Mouse (Mus musculus) frontal cortex, postnatal 10 days (tissue): ENCODE measurements at regions not wholly inside any gene's neighbourhood (a gene's known extent, or its start where the extent isn't known, plus 50 kb on each side); places are given as distances from the start of the nearest gene placed in this dataset.

Source experiments
- DNase-seq, 2 experiments: peaks; one replicate each; pipeline ENCODE4 v3.0.0; 2022; ENCODE audit warnings: low spot score in 2 of 2, mixed read lengths in 1 of 2

- DNase-seq: no peak
Observed at GRCm38 (mm10) chr16:25087741-25088648, 198.6 kb upstream of the Tprg start.

GRCm38 (mm10) chr16:25088649-25089019 lies 198.0 kb upstream of the Tprg start:
- DNase-seq: no peak

- DNase-seq: no peak
Observed at GRCm38 (mm10) chr16:25104165-25104564, 182.5 kb upstream of the Tprg start.

DNA sequence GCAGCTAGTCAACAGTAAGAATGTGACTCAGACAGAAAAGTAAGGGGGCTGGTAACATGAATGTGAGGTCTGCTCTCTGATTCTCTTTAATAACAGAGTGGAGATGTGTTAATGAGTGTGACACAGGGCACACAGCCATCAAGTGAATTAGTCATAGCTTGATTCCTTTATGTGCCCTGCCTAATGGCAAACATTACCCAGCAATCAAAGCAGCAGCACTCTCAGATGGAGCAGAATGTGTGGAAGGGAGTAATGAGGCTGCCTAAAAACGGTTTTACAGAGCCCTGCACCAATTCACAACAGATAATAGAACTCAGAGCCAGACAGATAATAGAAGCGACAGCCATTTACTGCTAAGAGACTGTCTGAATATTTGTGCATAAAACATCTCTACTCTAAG lies 182.0 kb upstream of the Tprg start:
- peak in 1 of 2 experiments; percentile 5 for DNase-seq

DNA sequence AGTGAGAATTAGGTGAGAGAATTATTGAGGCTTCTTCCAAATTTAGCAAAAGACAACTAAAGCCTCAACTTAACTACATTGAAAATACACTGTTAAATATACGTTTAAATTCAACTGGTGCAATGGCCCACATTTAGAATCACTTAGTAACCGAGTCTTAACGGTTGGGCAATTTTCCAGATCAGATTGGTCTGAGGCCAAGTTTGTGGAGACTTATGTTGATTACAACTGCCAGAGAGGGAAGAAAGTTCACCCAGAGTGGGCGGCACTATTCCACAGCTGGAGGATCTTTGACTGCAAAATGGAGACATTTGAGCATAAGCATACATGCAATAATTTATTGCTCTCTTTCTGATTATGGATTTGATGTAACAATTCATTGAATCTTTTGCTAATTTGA lies 146.5 kb upstream of the Tprg start:
- no peak for DNase-seq

DNA sequence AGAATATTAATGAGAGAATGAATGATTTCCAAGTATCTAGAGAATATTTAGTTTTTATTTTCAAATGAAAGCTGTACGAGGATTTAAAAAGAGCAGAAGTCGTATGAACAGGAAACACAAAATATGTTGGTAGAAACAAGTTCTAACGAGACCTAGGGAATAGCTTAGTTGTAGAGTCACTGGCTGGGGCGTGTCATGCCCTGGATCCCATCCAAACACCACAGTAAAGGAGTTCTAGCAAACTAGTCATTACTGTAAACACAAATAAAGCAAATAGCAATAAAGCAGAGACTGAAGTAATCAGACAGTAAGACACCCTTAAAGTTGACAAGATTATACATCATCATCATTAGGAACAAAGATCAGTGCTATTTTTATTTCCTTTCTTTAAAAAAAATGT lies 139.1 kb upstream of the Tprg start:
- DNase-seq: no peak

DNA sequence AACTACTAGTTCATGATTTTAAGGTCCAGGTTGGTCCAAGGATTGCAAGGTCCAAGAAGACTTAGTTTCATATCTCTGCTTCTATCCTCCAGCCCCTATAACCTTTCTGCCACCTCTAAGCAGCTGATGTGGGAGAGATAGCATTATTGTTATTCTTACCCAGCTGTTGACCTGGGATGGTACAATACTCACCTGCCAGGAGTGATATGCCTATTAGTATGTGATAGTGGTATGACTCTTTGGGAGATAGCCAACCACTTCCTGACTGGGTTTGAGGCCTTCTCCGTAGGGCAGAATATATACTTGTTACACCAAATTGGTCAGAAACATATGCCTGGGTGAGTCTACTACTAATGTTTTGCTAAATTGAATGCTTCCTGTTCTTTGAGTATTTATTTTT lies 137.4 kb upstream of the Tprg start:
- no peak for DNase-seq

DNA sequence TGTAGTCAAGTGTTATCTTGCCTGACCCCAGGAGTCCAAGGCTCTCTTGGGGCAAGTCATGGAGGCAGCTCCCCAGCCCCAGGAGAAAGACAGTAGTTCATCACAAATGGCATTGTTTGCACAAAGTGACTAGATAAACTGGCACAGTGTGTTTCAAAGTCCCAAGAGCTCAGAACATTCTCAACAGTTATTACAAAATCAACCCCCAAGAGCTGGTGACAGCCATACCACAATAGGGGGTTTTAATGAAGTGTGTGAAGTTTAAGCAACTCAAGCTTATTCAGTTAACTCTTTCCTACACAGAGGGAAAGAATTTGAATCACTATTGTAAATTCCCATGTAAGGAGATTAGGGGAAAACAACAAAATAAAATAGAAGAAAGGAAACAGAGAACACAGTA lies 109.7 kb upstream of the Tprg start:
- no peak for DNase-seq

GRCm38 (mm10) chr16:25178055-25178454 lies 108.6 kb upstream of the Tprg start:
- no peak for DNase-seq

DNA sequence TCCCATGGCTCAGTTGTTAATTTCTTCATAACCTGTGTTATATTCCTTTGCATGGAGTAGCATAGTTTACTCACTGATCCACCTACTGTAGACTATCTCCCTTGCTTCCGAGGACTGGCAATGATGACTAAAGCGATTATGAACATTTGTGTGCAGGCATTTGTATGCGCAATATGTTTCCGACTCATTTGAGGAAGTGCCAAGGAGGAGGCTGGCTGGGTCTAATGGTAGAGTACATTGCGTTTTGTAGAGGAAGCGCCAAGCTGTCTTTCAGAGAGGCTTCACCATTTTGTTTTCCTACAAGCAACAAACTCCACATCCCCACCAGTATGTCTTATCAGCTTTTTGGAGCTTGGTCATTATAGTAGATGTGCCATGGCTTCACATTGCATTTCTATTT lies 104.7 kb upstream of the Tprg start:
- DNase-seq: no peak

GRCm38 (mm10) chr16:25197079-25197478 lies 89.5 kb upstream of the Tprg start:
- DNase-seq: no peak

DNA sequence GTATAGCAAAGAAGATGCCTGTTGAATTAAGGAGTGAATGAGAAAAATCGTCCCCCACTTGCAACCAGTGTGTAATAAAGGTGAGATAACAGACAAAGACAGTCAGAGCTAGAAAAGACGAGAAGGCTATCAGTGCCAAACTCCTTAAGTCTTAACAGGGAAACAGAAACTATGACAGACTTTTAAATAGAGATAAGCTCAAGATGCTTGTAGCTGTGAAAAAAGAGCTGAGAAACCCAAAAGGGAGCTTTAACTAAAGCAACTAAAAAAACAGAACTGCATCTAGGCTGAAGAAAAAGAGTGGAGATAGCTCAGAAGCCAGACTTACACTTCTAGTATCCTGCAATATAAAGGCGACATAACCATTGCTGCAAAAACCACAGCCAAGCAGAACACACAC lies 87.8 kb upstream of the Tprg start:
- no peak for DNase-seq

GRCm38 (mm10) chr16:25199984-25200383 lies 86.6 kb upstream of the Tprg start:
- no peak for DNase-seq

DNA sequence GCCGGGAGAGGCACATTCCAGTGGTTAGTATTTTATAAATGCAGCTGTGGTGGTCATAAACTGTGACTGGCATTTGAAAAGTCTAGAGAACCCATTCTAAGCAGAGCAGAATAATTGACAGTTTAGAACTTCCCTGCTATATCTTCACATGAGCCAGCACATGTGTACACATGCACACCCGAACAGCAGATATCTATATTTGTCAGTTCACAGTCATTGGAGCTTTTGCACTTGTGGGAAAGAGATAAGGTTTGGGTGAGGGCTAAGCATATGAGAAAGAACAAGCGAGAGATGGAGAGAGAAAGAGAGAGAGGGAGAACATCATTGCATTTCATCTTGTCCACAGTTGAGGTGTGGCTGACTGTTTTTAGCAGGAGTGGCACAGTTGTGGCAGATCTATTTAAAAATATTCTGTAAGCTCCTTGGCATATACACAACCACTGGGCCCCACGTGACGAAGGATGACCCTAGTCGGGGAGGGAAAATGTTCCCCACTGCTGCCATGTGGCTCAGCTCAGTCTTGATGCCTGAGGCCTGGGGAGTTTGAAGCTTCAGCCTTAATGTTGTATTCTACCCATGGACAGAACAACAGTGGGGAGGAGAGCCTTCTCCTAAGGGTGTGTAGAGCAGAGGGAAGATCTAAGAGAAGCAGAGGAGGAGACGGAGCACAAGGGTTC lies 85.4 kb upstream of the Tprg start:
- no peak for DNase-seq

- DNase-seq: no peak
Observed at GRCm38 (mm10) chr16:25213250-25213649, 73.4 kb upstream of the Tprg start.

GRCm38 (mm10) chr16:25220552-25220951 lies 66.1 kb upstream of the Tprg start:
- no peak for DNase-seq

DNA sequence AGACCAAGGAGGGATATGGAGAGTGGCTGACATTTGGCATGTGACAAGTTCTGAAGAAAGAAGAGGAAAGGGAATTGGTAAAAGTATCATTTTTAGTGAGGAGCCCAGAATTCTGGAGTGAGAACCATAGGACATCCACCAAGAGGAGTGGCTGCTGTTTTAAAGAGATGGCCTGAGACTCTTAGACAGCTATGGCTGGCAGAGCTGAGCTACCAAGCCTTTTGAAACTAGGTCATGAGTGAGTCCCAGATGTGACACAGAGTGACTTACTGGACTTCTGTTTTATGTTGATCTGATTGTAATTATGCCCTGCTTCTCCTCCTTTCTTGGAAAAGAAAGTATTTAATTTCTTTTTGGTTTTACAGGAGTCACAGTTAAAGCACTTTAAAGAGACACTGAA lies 61.8 kb upstream of the Tprg start:
- DNase-seq: no peak
